Mouse (Mus musculus) small intestine, adult 2 months (tissue): ENCODE results near the gene Gpr4.

Source experiments
- CTCF ChIP-seq: fragments of 200-500 bp; IDR thresholded peaks from 2 replicates; pipeline ENCODE4 v1.5.1; 2012; ENCODE audit warnings: low read depth, mild to moderate bottlenecking, control low read depth, inconsistent platforms, low read length, moderate library complexity, mixed read lengths; ENCODE audit not compliant: insufficient replicate concordance, insufficient read length; ENCODE audit errors: extremely low read depth
- POLR2A ChIP-seq: fragments of 200-500 bp; IDR thresholded peaks from 2 replicates; pipeline ENCODE4 v1.6.1; 2012; ENCODE audit warnings: low read depth, mild to moderate bottlenecking, control low read depth, inconsistent platforms, low read length, moderate library complexity

- TF ChIP-seq CTCF (peak; percentile 30; the same call in 1 of the 2 replicates), POLR2A (no peak)
Measured at GRCm38 (mm10) chr7:19194676-19195075, 17.7 kb upstream of the Gpr4 start.
